Comparison of ENCODE assay signal across 25 mouse cellular contexts in the genomic region with DNA sequence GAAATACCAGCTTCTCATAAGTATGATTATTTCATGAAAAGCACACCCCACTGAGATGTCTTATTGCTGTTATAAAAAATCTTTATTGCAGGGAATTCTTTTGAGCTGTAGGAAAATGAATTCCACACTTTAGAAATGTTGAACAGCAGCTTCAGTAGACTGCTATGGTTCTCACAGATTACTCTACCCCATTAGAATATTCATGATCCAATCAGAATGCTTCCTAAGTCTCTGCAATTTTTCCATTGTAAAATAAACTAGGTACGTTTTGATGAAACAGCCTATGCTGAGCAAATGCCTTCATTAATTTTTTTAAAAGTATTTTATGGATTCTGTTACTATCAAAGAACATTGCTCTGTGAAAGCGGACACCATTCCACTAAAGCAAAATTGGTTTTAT.
"Had no signal": no experiment of that assay in that cellular context is flagged by ENCODE, and none has a peak within 500 bp of the region (broad histone marks: within the 10 kb centered on the region; RNA-seq: fewer than 3 reads in every experiment).

No protein-coding gene starts in this region.

- H3K4me3 ChIP-seq: gastrocnemius, adult 2 months; heart, embryonic 10.5 days; heart, embryonic 12.5 days; hindbrain, embryonic 13.5 days; hindbrain, embryonic 15.5 days; kidney, embryonic 15.5 days; liver, embryonic 13.5 days; liver, embryonic 15.5 days had no signal

- H3K27ac ChIP-seq: gastrocnemius, adult 2 months; heart, embryonic 10.5 days; hindbrain, embryonic 13.5 days; hindbrain, embryonic 15.5 days; hindbrain, postnatal 0 days; kidney, embryonic 15.5 days; kidney, postnatal 0 days; liver, embryonic 13.5 days; liver, embryonic 15.5 days had no signal

- H3K9me3 ChIP-seq: heart, embryonic 10.5 days; heart, embryonic 12.5 days; hindbrain, embryonic 13.5 days; hindbrain, embryonic 15.5 days; kidney, embryonic 15.5 days; liver, embryonic 13.5 days; liver, embryonic 15.5 days had no signal

- H3K9ac ChIP-seq: heart, embryonic 12.5 days; hindbrain, embryonic 13.5 days; hindbrain, embryonic 15.5 days; kidney, embryonic 15.5 days; liver, embryonic 13.5 days; liver, embryonic 15.5 days had no signal

- H3K36me3 ChIP-seq: heart, embryonic 10.5 days; heart, embryonic 12.5 days; hindbrain, embryonic 13.5 days; hindbrain, embryonic 15.5 days; kidney, embryonic 15.5 days; liver, embryonic 13.5 days; liver, embryonic 15.5 days had no signal

- DNase-seq: gastrocnemius, adult 2 months; gastrocnemius, postnatal 10 days; gastrocnemius, postnatal 25 days; heart, adult 18-20 months; heart, postnatal 10 days; kidney, adult 11 months; kidney, adult 2 months; kidney, adult 9 months; kidney, postnatal 14 days; kidney, postnatal 36 days; layer of hippocampus, adult 9-11 months; layer of hippocampus, postnatal 36 days; left cerebral cortex, postnatal 4 days; liver; liver, embryonic 13.5 days had no signal

- H3K27me3 ChIP-seq: heart, embryonic 12.5 days; hindbrain, embryonic 13.5 days; hindbrain, embryonic 15.5 days; kidney, embryonic 15.5 days; liver, embryonic 13.5 days; liver, embryonic 15.5 days had no signal

- ATAC-seq: hindbrain, postnatal 0 days; intestine, embryonic 16.5 days had no signal

- H3K4me2 ChIP-seq: heart, embryonic 12.5 days; hindbrain, embryonic 13.5 days; hindbrain, embryonic 15.5 days; kidney, embryonic 15.5 days; liver, embryonic 11.5 days; liver, embryonic 13.5 days; liver, embryonic 15.5 days had no signal

- H3K4me1 ChIP-seq: heart, embryonic 10.5 days; heart, embryonic 12.5 days; hindbrain, embryonic 13.5 days; hindbrain, embryonic 15.5 days; kidney, embryonic 15.5 days; liver, embryonic 13.5 days; liver, embryonic 15.5 days had no signal
